Comparison of ENCODE assay signal across 14 mouse cellular contexts in genomic region chr11:88998406-88998805, GRCm38 (mm10). TPM values are rescaled to one million over a fixed set of nuclear protein-coding genes. Genes with fewer than 3 reads are reported as not detected.
DNase-seq lines count a peak whose midpoint lies in the region; ATAC-seq and TF ChIP-seq lines count a peak whose summit lies in the region.
"Had no signal": no experiment of that assay in that cellular context is flagged by ENCODE, and none has a peak within 500 bp of the region (broad histone marks: within the 10 kb centered on the region; RNA-seq: fewer than 3 reads in every experiment).

No protein-coding gene starts in this region.

- no peak overlapping the region for H3K4me3 ChIP-seq in heart, embryonic 11.5 days (ENCODE audit: low read depth, low read length)
- no peak overlapping the region for H3K4me3 ChIP-seq in lung, embryonic 14.5 days (ENCODE audit: low read depth, low read length)
- no peak overlapping the region for H3K4me3 ChIP-seq in lung, adult 2 months (replicated peaks; ENCODE audit: extremely low read depth, low read depth, low read length)
- no peak overlapping the region for H3K4me3 ChIP-seq in embryonic facial prominence, embryonic 12.5 days
- H3K4me3 ChIP-seq in stomach, embryonic 14.5 days (ENCODE audit: low read depth, low read length) = no peak overlapping the region
- no peak overlapping the region for H3K4me3 ChIP-seq in hindbrain, embryonic 12.5 days

- peak overlapping the region; percentile 88 for H3K4me2 ChIP-seq in heart, embryonic 11.5 days
- H3K4me2 ChIP-seq in lung, embryonic 14.5 days = peak overlapping the region; percentile 80
- peak overlapping the region; percentile 60; the same call in 1 of the 2 replicates for H3K4me2 ChIP-seq in embryonic facial prominence, embryonic 12.5 days (replicated peaks)
- peak overlapping the region; percentile 66; the same call in 1 of the 2 replicates for H3K4me2 ChIP-seq in stomach, embryonic 14.5 days (replicated peaks; ENCODE audit: low read depth, low read length)
- no peak overlapping the region for H3K4me2 ChIP-seq in hindbrain, embryonic 12.5 days (replicated peaks)

- ATAC-seq in heart, embryonic 11.5 days (replicated peaks; ENCODE audit: insufficient number of reproducible peaks, low FRiP score, low TSS enrichment) = no peak
- no peak for ATAC-seq in lung, embryonic 14.5 days (ENCODE audit: insufficient read depth)
- no peak for ATAC-seq in embryonic facial prominence, embryonic 12.5 days (ENCODE audit: insufficient number of reproducible peaks, insufficient read depth, low FRiP score, low TSS enrichment)
- no peak for ATAC-seq in stomach, embryonic 14.5 days (ENCODE audit: insufficient number of reproducible peaks, insufficient read depth, low FRiP score, low read depth)
- no peak for ATAC-seq in hindbrain, embryonic 12.5 days (ENCODE audit: low FRiP score)

- H3K36me3 ChIP-seq in heart, embryonic 11.5 days (ENCODE audit: control insufficient read depth, insufficient read depth, low read length) = no peaks in the 10 kb centered on the region
- H3K36me3 ChIP-seq in lung, embryonic 14.5 days (ENCODE audit: insufficient read depth) = no peaks in the 10 kb centered on the region
- H3K36me3 ChIP-seq in embryonic facial prominence, embryonic 12.5 days = no peaks in the 10 kb centered on the region
- H3K36me3 ChIP-seq in stomach, embryonic 14.5 days (ENCODE audit: control insufficient read depth, insufficient read depth, low read length) = no peaks in the 10 kb centered on the region
- no peaks in the 10 kb centered on the region for H3K36me3 ChIP-seq in hindbrain, embryonic 12.5 days
- H3K36me3 ChIP-seq: hindbrain, embryonic 15.5 days had no signal

- WGBS in heart, embryonic 11.5 days (ENCODE audit: insufficient replicate concordance) = 13% methylated on average over 3 of the region's 3 CpGs
- WGBS in lung, embryonic 14.5 days = 29% methylated on average over 3 of the region's 3 CpGs
- WGBS in lung, adult 2 months = 25% methylated on average over 3 of the region's 3 CpGs
- 14% methylated on average over 3 of the region's 3 CpGs for WGBS in embryonic facial prominence, embryonic 12.5 days
- WGBS in stomach, embryonic 14.5 days = 27% methylated on average over 3 of the region's 3 CpGs
- WGBS in hindbrain, embryonic 12.5 days = 11% methylated on average over 3 of the region's 3 CpGs

- no peaks in the 10 kb centered on the region for H3K27me3 ChIP-seq in heart, embryonic 11.5 days (ENCODE audit: control insufficient read depth, insufficient read depth, low read length)
- no peaks in the 10 kb centered on the region for H3K27me3 ChIP-seq in lung, embryonic 14.5 days (ENCODE audit: insufficient read depth, low read length)
- peaks cover 23% of the 10 kb centered on the region for H3K27me3 ChIP-seq in embryonic facial prominence, embryonic 12.5 days
- no peaks in the 10 kb centered on the region for H3K27me3 ChIP-seq in stomach, embryonic 14.5 days (ENCODE audit: control insufficient read depth, insufficient read depth, low read length)
- peaks cover 26% of the 10 kb centered on the region for H3K27me3 ChIP-seq in hindbrain, embryonic 12.5 days

- no peaks in the 10 kb centered on the region for H3K9me3 ChIP-seq in heart, embryonic 11.5 days (replicated peaks; ENCODE audit: control insufficient read depth, low read length)
- no peaks in the 10 kb centered on the region for H3K9me3 ChIP-seq in lung, embryonic 14.5 days (ENCODE audit: low read depth, low read length)
- no peaks in the 10 kb centered on the region for H3K9me3 ChIP-seq in embryonic facial prominence, embryonic 12.5 days
- no peaks in the 10 kb centered on the region for H3K9me3 ChIP-seq in stomach, embryonic 14.5 days (ENCODE audit: control insufficient read depth, low read depth, low read length)
- H3K9me3 ChIP-seq in hindbrain, embryonic 12.5 days (replicated peaks) = no peaks in the 10 kb centered on the region
- H3K9me3 ChIP-seq: hindbrain, embryonic 15.5 days had no signal

- no peak for TF ChIP-seq POLR2A in lung, adult 2 months (IDR thresholded peaks at IDR 0.05; ENCODE audit: borderline replicate concordance, extremely low read depth, low read depth, low read length)

- H3K27ac ChIP-seq in heart, embryonic 11.5 days (ENCODE audit: low read depth, low read length) = no peak overlapping the region
- no peak overlapping the region for H3K27ac ChIP-seq in lung, embryonic 14.5 days (ENCODE audit: low read depth)
- no peak overlapping the region for H3K27ac ChIP-seq in embryonic facial prominence, embryonic 12.5 days
- H3K27ac ChIP-seq in stomach, embryonic 14.5 days (ENCODE audit: low read length) = no peak overlapping the region
- no peak overlapping the region for H3K27ac ChIP-seq in hindbrain, embryonic 12.5 days
- H3K27ac ChIP-seq: hindbrain, embryonic 15.5 days had no signal

- H3K4me1 ChIP-seq in heart, embryonic 11.5 days (ENCODE audit: control insufficient read depth, insufficient read depth, low read length) = peaks cover 14% of the 10 kb centered on the region
- peaks cover 9% of the 10 kb centered on the region; the same call in 1 of the 2 replicates for H3K4me1 ChIP-seq in lung, embryonic 14.5 days (ENCODE audit: insufficient read depth)
- H3K4me1 ChIP-seq in lung, adult 2 months (ENCODE audit: control insufficient read depth, insufficient read depth, low read length) = peaks cover 16% of the 10 kb centered on the region
- 0 out of 2 replicates have a peak, but pooled peaks cover 5% of the 10 kb centered on the region for H3K4me1 ChIP-seq in embryonic facial prominence, embryonic 12.5 days
- H3K4me1 ChIP-seq in stomach, embryonic 14.5 days (ENCODE audit: control insufficient read depth, insufficient read depth, low read length) = peaks cover 2% of the 10 kb centered on the region; the same call in 1 of the 2 replicates
- peaks cover 8% of the 10 kb centered on the region for H3K4me1 ChIP-seq in hindbrain, embryonic 12.5 days

- H3K9ac ChIP-seq in heart, embryonic 11.5 days (ENCODE audit: low read depth, low read length) = no peak overlapping the region
- no peak overlapping the region for H3K9ac ChIP-seq in lung, embryonic 14.5 days
- no peak overlapping the region for H3K9ac ChIP-seq in embryonic facial prominence, embryonic 12.5 days
- H3K9ac ChIP-seq in stomach, embryonic 14.5 days (replicated peaks; ENCODE audit: low read depth, low read length) = no peak overlapping the region
- no peak overlapping the region for H3K9ac ChIP-seq in hindbrain, embryonic 12.5 days
- H3K9ac ChIP-seq: hindbrain, embryonic 15.5 days had no signal

- TF ChIP-seq CTCF in lung, embryonic 14.5 days (IDR thresholded peaks at IDR 0.05; ENCODE audit: low read depth) = no peak
- no peak for TF ChIP-seq CTCF in lung, adult 2 months (IDR thresholded peaks at IDR 0.05; ENCODE audit: insufficient read depth, low read length)

- no peak for DNase-seq in heart, adult 8-10 months (ENCODE audit: low spot score)
- no peak for DNase-seq in lung, embryonic 14.5 days
- DNase-seq in lung, adult 2 months = no peak
- DNase-seq in cerebellum, postnatal 4 days (ENCODE audit: low spot score in 2 of 2) = no peak
- DNase-seq: cerebellum, adult 8-10 months had no signal

RNA-seq across cellular contexts. Expression of gene Trim25, which starts 0.8 kb away (rescaled TPM):
- polyA plus RNA-seq in heart, embryonic 11.5 days (2014; fragmentation: Nextera tagmentation; extraction: Ambion mirVana) = 9.4 and 14.9 TPM in 2 replicates
- total RNA-seq in heart, adult 8-10 months (2022) = 10 to 100 TPM; 16.8 to 21.3 (median 17.1) TPM
- polyA plus RNA-seq in lung, embryonic 14.5 days (2014; fragmentation: Nextera tagmentation; extraction: Ambion mirVana) = 13.4 and 13.8 TPM in 2 replicates
- polyA plus RNA-seq in lung, adult 2 months (2012; rRNA removed) = 51.5 and 52.9 TPM in 2 replicates
- polyA plus RNA-seq in embryonic facial prominence, embryonic 12.5 days (2016; fragmentation: Nextera tagmentation; extraction: Ambion mirVana) = 4.7 and 4.9 TPM in 2 replicates
- polyA plus RNA-seq in stomach, embryonic 14.5 days (2014; fragmentation: Nextera tagmentation; extraction: Ambion mirVana) = 22.2 and 22.9 TPM in 2 replicates
- 3.3 and 4.4 TPM in 2 replicates for polyA plus RNA-seq in hindbrain, embryonic 12.5 days (2016; fragmentation: Nextera tagmentation; extraction: Ambion mirVana)

RNA-seq across cellular contexts. Expression of gene Coil, which starts 28.4 kb away (rescaled TPM):
- 8.5 and 9.0 TPM in 2 replicates for polyA plus RNA-seq in heart, embryonic 11.5 days (2014; fragmentation: Nextera tagmentation; extraction: Ambion mirVana)
- total RNA-seq in heart, adult 8-10 months (2022) = 1 to 10 TPM; 4.2 to 5.4 (median 4.8) TPM
- polyA plus RNA-seq in lung, embryonic 14.5 days (2014; fragmentation: Nextera tagmentation; extraction: Ambion mirVana) = 10.8 and 12.2 TPM in 2 replicates
- polyA plus RNA-seq in lung, adult 2 months (2012; rRNA removed) = 3.5 and 4.0 TPM in 2 replicates
- 29.9 and 33.8 TPM in 2 replicates for polyA plus RNA-seq in embryonic facial prominence, embryonic 12.5 days (2016; fragmentation: Nextera tagmentation; extraction: Ambion mirVana)
- polyA plus RNA-seq in stomach, embryonic 14.5 days (2014; fragmentation: Nextera tagmentation; extraction: Ambion mirVana) = 11.2 TPM in 2 replicates
- 31.7 and 32.0 TPM in 2 replicates for polyA plus RNA-seq in hindbrain, embryonic 12.5 days (2016; fragmentation: Nextera tagmentation; extraction: Ambion mirVana)

RNA-seq across cellular contexts. Expression of gene Elobl, which starts 31.7 kb away (rescaled TPM):
- polyA plus RNA-seq in heart, embryonic 11.5 days (2014; fragmentation: Nextera tagmentation; extraction: Ambion mirVana) = not detected in 2 replicates
- not detected for total RNA-seq in heart, adult 8-10 months (2022)
- not detected in 2 replicates for polyA plus RNA-seq in lung, embryonic 14.5 days (2014; fragmentation: Nextera tagmentation; extraction: Ambion mirVana)
- 0.97 and 1.3 TPM in 2 replicates for polyA plus RNA-seq in lung, adult 2 months (2012; rRNA removed)
- polyA plus RNA-seq in embryonic facial prominence, embryonic 12.5 days (2016; fragmentation: Nextera tagmentation; extraction: Ambion mirVana) = not detected in 2 replicates
- not detected in 2 replicates for polyA plus RNA-seq in stomach, embryonic 14.5 days (2014; fragmentation: Nextera tagmentation; extraction: Ambion mirVana)
- polyA plus RNA-seq in hindbrain, embryonic 12.5 days (2016; fragmentation: Nextera tagmentation; extraction: Ambion mirVana) = not detected in 2 replicates
- total RNA-seq: adrenal gland, postnatal 36 days; left cerebral cortex, postnatal 10 days had no signal
- polyA plus RNA-seq: C2C12; embryonic facial prominence, embryonic 11.5 days; hindbrain, embryonic 15.5 days had no signal

RNA-seq across cellular contexts. Expression of gene Scpep1, which starts 43.1 kb away (rescaled TPM):
- polyA plus RNA-seq in heart, embryonic 11.5 days (2014; fragmentation: Nextera tagmentation; extraction: Ambion mirVana) = 51.2 and 58.0 TPM in 2 replicates
- total RNA-seq in heart, adult 8-10 months (2022) = 10 to 100 TPM; 11.8 to 13.1 (median 12.8) TPM
- 83.4 and 83.6 TPM in 2 replicates for polyA plus RNA-seq in lung, embryonic 14.5 days (2014; fragmentation: Nextera tagmentation; extraction: Ambion mirVana)
- 17.7 and 28.1 TPM in 2 replicates for polyA plus RNA-seq in lung, adult 2 months (2012; rRNA removed)
- polyA plus RNA-seq in embryonic facial prominence, embryonic 12.5 days (2016; fragmentation: Nextera tagmentation; extraction: Ambion mirVana) = 72.9 and 77.4 TPM in 2 replicates
- 73.5 and 78.3 TPM in 2 replicates for polyA plus RNA-seq in stomach, embryonic 14.5 days (2014; fragmentation: Nextera tagmentation; extraction: Ambion mirVana)
- polyA plus RNA-seq in hindbrain, embryonic 12.5 days (2016; fragmentation: Nextera tagmentation; extraction: Ambion mirVana) = 44.1 and 46.2 TPM in 2 replicates
